Mouse (Mus musculus): ENCODE results near the gene Rnf2. TPM values are rescaled to one million over a fixed set of nuclear protein-coding genes. Genes with fewer than 3 reads are reported as not detected.

Gene Rnf2
- total and polyA plus RNA-seq, 3 experiments: 53.4 to 134 (median 53.7) TPM

DNA sequence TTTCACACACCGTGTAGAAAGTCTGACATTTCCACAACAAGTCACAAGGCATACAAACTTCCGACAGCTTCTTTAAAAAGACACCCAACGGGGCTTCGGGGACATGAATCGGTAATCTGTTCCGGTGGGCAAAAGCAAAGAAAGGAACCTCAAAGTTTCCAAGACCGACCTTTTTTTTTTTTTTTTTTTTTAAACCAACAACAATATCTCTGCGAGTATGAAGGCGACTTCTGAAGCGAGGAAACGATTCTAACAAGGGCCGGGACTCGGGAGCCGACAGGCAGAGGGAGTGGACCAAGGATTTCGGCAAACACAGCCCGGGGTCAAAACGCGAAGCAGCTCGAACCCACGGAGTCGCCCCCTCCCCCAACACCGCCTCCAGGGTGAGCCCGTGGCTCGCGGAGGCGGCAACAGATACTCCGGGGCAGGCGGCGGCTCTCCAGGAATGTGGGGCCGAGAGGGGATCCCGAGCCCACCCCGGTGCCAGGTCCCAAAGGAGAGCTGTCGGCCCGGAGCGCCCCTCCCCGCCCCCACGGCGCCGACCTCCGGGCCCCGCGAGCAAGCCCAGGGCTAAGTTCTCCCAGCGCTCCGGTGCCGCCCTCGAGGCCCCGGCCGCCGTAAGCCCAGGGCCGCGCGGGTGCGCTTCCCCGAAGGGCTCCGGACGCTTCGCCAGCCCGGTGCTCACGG, 797 bp downstream of the Rnf2 start:
- peaks cover 3 to 31% of the 10 kb centered on the region in 2 experiments; a peak in 2 of 4 replicates for H3K4me1 ChIP-seq (ENCODE audit: control insufficient read depth in 1 of 2, insufficient read depth in 2 of 2)
- DNase-seq (ENCODE audit: extremely low read depth): peak; percentile 44
- peaks cover 0 to 5% of the 10 kb centered on the region in 2 experiments for H3K36me3 ChIP-seq (replicated peaks in 1 of 2; ENCODE audit: control insufficient read depth in 1 of 2, insufficient read depth in 1 of 2, low read length in 1 of 2)
- peak overlapping the region; percentile 34 for H3K27ac ChIP-seq (ENCODE audit: insufficient read depth, low read depth)
- peaks cover 46% of the 10 kb centered on the region for H3K79me2 ChIP-seq (replicated peaks; ENCODE audit: control insufficient read depth, extremely low read depth, insufficient read depth, poor library complexity, severe bottlenecking)
- no peaks in the 10 kb centered on the region for H3K9me3 ChIP-seq (replicated peaks; ENCODE audit: low read length)
- H3K27me3 ChIP-seq (replicated peaks): peaks cover 3% of the 10 kb centered on the region
- peak overlapping the region; percentile 73 for H3K4me2 ChIP-seq (ENCODE audit: insufficient read depth, low read depth, poor library complexity, severe bottlenecking)
- H3K9ac ChIP-seq (ENCODE audit: insufficient read depth, low read depth): peak overlapping the region; percentile 79
- dilution Hi-C loops (cut with MboI; ENCODE audit: extremely low pct_ligation_motif_present, extremely low pct_unique_long_range_greater_than_20kb, low sequenced_read_pairs): no loop called here
- TF ChIP-seq ZKSCAN1 (IDR thresholded peaks at IDR 0.05; ENCODE audit: borderline replicate concordance, low read depth, low read length) (no peak), TBP (conservative IDR thresholded peaks at IDR 0.05; ENCODE audit: low read depth, low read length) (no peak), MYC (IDR thresholded peaks at IDR 0.05; ENCODE audit: low read depth, low read length) (no peak), MEF2A (IDR thresholded peaks at IDR 0.05; ENCODE audit: borderline replicate concordance, low read depth, low read length) (0 out of 2 replicates have a peak, but pooled peaks have one; percentile 11), IRF4 (IDR thresholded peaks at IDR 0.05; ENCODE audit: low read depth, low read length) (0 out of 2 replicates have a peak, but pooled peaks have one; percentile 25), KAT2A (IDR thresholded peaks at IDR 0.05; ENCODE audit: insufficient replicate concordance, low read length) (no peak), TCF12 (IDR thresholded peaks at IDR 0.05; ENCODE audit: low read depth, low read length) (no peak), JUN (IDR thresholded peaks at IDR 0.05; ENCODE audit: insufficient read depth, low read depth, low read length) (no peak), ZNF384 (IDR thresholded peaks at IDR 0.05; ENCODE audit: low read depth, low read length) (peak; percentile 89), E2F4 (IDR thresholded peaks at IDR 0.05; ENCODE audit: insufficient replicate concordance, low read depth, low read length) (no peak), CHD2 (IDR thresholded peaks at IDR 0.05; ENCODE audit: low read length) (peak; percentile 70), POLR2AphosphoS2 (IDR thresholded peaks at IDR 0.05; ENCODE audit: low read depth, low read length) (no peak), USF1 (IDR thresholded peaks at IDR 0.05; ENCODE audit: low read depth, low read length) (no peak), EP300 (IDR thresholded peaks at IDR 0.05; ENCODE audit: low read length) (no peak), UBTF (IDR thresholded peaks at IDR 0.05; ENCODE audit: low read depth, low read length) (peak; percentile 78), MAZ (IDR thresholded peaks at IDR 0.05; ENCODE audit: low read depth, low read length) (0 out of 2 replicates have a peak, but pooled peaks have one; percentile 15), SIN3A (IDR thresholded peaks at IDR 0.05; ENCODE audit: low read length) (peak; percentile 56), ETS1 (conservative IDR thresholded peaks at IDR 0.05; ENCODE audit: low read depth, low read length) (peak; percentile 18; the same call in 1 of the 2 replicates)
- H3K4me3 ChIP-seq (replicated peaks in 1 of 3; ENCODE audit: low read depth in 2 of 3, low read length in 2 of 3, poor library complexity in 1 of 3): peak overlapping the region; percentile 78 to 94 (median 82)
- in situ Hi-C loops (cut with MboI; ENCODE audit: low pct_ligation_motif_present, low pct_unique_long_range_greater_than_20kb, low sequenced_read_pairs): loop anchor here (10.0 kb wide), 1 partner anchor 55 kb away; no protein-coding TSS in a partner anchor

- H3K4me2 ChIP-seq (ENCODE audit: insufficient read depth, low read depth, poor library complexity, severe bottlenecking): peak overlapping the region; percentile 34
- DNase-seq (ENCODE audit: extremely low read depth): no peak
- TF ChIP-seq MXI1 (IDR thresholded peaks at IDR 0.05; ENCODE audit: low read depth, low read length) (no peak), UBTF (IDR thresholded peaks at IDR 0.05; ENCODE audit: low read depth, low read length) (no peak), KAT2A (IDR thresholded peaks at IDR 0.05; ENCODE audit: insufficient replicate concordance, low read length) (no peak), ZNF384 (IDR thresholded peaks at IDR 0.05; ENCODE audit: low read depth, low read length) (no peak), USF1 (IDR thresholded peaks at IDR 0.05; ENCODE audit: low read depth, low read length) (no peak), ZKSCAN1 (IDR thresholded peaks at IDR 0.05; ENCODE audit: borderline replicate concordance, low read depth, low read length) (no peak), CHD2 (IDR thresholded peaks at IDR 0.05; ENCODE audit: low read length) (no peak), PAX5 (IDR thresholded peaks at IDR 0.05; ENCODE audit: low read length) (no peak), CTCF (conservative IDR thresholded peaks at IDR 0.05 in 1 of 2, IDR thresholded peaks at IDR 0.05 in 1 of 2; ENCODE audit: low read depth in 2 of 2, low read length in 2 of 2) (no peak), TBP (conservative IDR thresholded peaks at IDR 0.05; ENCODE audit: low read depth, low read length) (no peak), GABPA (IDR thresholded peaks at IDR 0.05; ENCODE audit: insufficient replicate concordance, low read depth, low read length) (no peak), ETS1 (conservative IDR thresholded peaks at IDR 0.05; ENCODE audit: low read depth, low read length) (no peak), HCFC1 (IDR thresholded peaks at IDR 0.05; ENCODE audit: low read depth, low read length) (no peak), POLR2A (IDR thresholded peaks at IDR 0.05; ENCODE audit: low read depth, low read length) (no peak), MAX (IDR thresholded peaks at IDR 0.05; ENCODE audit: low read length) (no peak), RCOR1 (conservative IDR thresholded peaks at IDR 0.05; ENCODE audit: low read depth, low read length) (no peak), MEF2A (IDR thresholded peaks at IDR 0.05; ENCODE audit: borderline replicate concordance, low read depth, low read length) (no peak)
- in situ Hi-C loops (cut with MboI; ENCODE audit: low pct_ligation_motif_present, low pct_unique_long_range_greater_than_20kb, low sequenced_read_pairs): no loop called here
- no peaks in the 10 kb centered on the region for H3K9me3 ChIP-seq (replicated peaks; ENCODE audit: low read length)
- H3K27ac ChIP-seq (ENCODE audit: insufficient read depth, low read depth): no peak overlapping the region
- dilution Hi-C loops (cut with MboI; ENCODE audit: extremely low pct_ligation_motif_present, extremely low pct_unique_long_range_greater_than_20kb, low sequenced_read_pairs): no loop called here
- H3K9ac ChIP-seq (ENCODE audit: insufficient read depth, low read depth): no peak overlapping the region
- peaks cover 56% of the 10 kb centered on the region for H3K79me2 ChIP-seq (replicated peaks; ENCODE audit: control insufficient read depth, extremely low read depth, insufficient read depth, poor library complexity, severe bottlenecking)
- H3K36me3 ChIP-seq (replicated peaks in 1 of 2; ENCODE audit: control insufficient read depth in 1 of 2, insufficient read depth in 1 of 2, low read length in 1 of 2): peaks cover 0 to 14% of the 10 kb centered on the region in 2 experiments
- H3K4me1 ChIP-seq (ENCODE audit: control insufficient read depth in 1 of 2, insufficient read depth in 2 of 2): peaks cover 3 to 39% of the 10 kb centered on the region in 2 experiments; a peak in 2 of 4 replicates
- H3K27me3 ChIP-seq (replicated peaks): peaks cover 3% of the 10 kb centered on the region
- no peak overlapping the region for H3K4me3 ChIP-seq (replicated peaks in 1 of 3; ENCODE audit: low read depth in 2 of 3, low read length in 2 of 3, poor library complexity in 1 of 3)
Measured at GRCm38 (mm10) chr1:151498381-151498780, 2.4 kb downstream of the Rnf2 start.

Measured in CH12.LX (cell line).